Mouse (Mus musculus): Measurements from ENCODE around the gene Pigo. TPM values are rescaled to one million over a fixed set of nuclear protein-coding genes. Genes with fewer than 3 reads are reported as not detected.

The Pigo gene
- polyA plus RNA-seq, 1 experiment, result 22.3 TPM

DNA sequence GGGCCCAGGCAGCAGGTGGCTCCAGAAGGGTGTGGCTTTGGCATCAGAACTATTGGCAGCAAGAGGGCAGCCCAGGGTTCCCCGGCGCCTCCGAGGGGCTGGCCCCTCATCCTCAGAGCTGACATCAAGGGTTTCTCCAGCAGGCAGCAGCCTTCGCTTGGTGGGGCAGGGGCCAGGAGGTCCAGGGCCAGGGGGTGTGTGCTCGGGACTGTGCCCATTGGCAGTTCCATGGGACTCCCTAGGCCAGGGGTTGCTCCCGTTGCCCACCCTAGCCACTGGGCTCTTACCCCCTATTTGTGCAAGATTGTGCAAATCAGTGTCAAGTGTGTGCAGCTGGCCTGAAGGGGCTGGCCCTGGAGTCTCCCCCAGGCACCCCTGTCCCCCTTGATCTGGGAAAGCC is 10.2 kb upstream of the Pigo start:
- no peak overlapping the region for H3K27ac ChIP-seq (ENCODE audit: insufficient read depth, low read length)
- H3K4me3 ChIP-seq (ENCODE audit: low read depth, low read length), result no peak overlapping the region
- TF ChIP-seq CTCF (IDR thresholded peaks at IDR 0.05; ENCODE audit: low read depth, low read length) (no peak), EP300 (IDR thresholded peaks at IDR 0.05; ENCODE audit: insufficient read depth, low read depth, low read length) (no peak), POLR2A (IDR thresholded peaks at IDR 0.05; ENCODE audit: insufficient read depth, low read length) (no peak)
- no peaks in the 10 kb centered on the region for H3K36me3 ChIP-seq (ENCODE audit: control insufficient read depth, insufficient read depth, low read length, poor library complexity, severe bottlenecking)
- no peaks in the 10 kb centered on the region for H3K4me1 ChIP-seq (ENCODE audit: control insufficient read depth, insufficient read depth, low read length)
- no peaks in the 10 kb centered on the region for H3K27me3 ChIP-seq (ENCODE audit: control insufficient read depth, insufficient read depth, low read length, poor library complexity, severe bottlenecking)
- no peak overlapping the region for H3K9ac ChIP-seq (ENCODE audit: low read depth, poor library complexity, severe bottlenecking)
- H3K9me3 ChIP-seq (replicated peaks; ENCODE audit: control insufficient read depth, insufficient read depth, low read length, poor library complexity, severe bottlenecking), result no peaks in the 10 kb centered on the region

DNA sequence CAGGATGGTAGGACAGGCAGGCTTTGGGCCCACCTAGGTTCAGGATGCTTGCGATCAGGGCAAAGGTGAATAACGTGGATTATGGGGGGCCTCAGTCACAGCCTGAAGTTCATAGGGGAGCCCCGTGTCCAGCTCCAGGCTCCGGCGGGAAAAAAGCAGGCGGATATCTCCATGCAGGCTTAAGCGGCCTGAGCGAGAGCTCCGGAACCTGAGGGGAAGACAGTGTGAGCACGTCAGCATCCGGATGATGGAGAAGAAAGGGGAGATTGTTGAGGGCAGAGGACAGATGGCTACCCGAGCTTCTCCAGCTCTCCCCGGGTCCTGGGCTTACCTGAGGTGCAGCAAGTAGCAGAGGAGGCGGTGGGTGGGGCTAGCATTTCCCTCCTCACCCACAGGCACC is 7.9 kb upstream of the Pigo start:
- Histone ChIP-seq H3K27me3 (ENCODE audit: control insufficient read depth, insufficient read depth, low read length, poor library complexity, severe bottlenecking) (no peaks in the 10 kb centered on the region), H3K4me3 (ENCODE audit: low read depth, low read length) (no peak overlapping the region), H3K4me1 (ENCODE audit: control insufficient read depth, insufficient read depth, low read length) (peaks cover 2% of the 10 kb centered on the region), H3K9ac (ENCODE audit: low read depth, poor library complexity, severe bottlenecking) (no peak overlapping the region), H3K27ac (ENCODE audit: insufficient read depth, low read length) (no peak overlapping the region), H3K36me3 (ENCODE audit: control insufficient read depth, insufficient read depth, low read length, poor library complexity, severe bottlenecking) (peaks cover 10% of the 10 kb centered on the region), H3K9me3 (replicated peaks; ENCODE audit: control insufficient read depth, insufficient read depth, low read length, poor library complexity, severe bottlenecking) (no peaks in the 10 kb centered on the region)
- TF ChIP-seq CTCF (IDR thresholded peaks at IDR 0.05; ENCODE audit: low read depth, low read length), result no peak
- no peak for TF ChIP-seq POLR2A (IDR thresholded peaks at IDR 0.05; ENCODE audit: insufficient read depth, low read length)
- no peak for TF ChIP-seq EP300 (IDR thresholded peaks at IDR 0.05; ENCODE audit: insufficient read depth, low read depth, low read length)

DNA sequence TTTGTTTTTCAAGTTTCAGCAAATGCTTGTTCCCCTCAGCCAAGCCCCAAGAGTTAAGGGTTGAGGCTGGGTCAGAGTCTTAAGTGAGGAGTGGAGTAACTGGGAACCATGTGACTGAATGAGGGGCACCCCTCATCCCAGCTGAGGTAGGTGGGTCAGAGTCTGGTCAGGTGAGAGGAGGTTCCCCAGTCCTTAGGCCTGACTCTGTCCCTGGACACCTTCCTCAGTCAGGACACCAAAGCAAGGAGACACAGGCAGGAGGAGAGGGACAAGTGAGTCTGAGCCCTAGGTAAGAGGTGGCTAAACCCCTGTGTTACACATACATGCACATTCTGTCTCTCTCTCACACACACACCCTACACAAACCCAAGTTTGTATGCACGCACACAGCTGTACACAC is 6.9 kb upstream of the Pigo start:
- no peak overlapping the region for H3K27ac ChIP-seq (ENCODE audit: insufficient read depth, low read length)
- H3K9ac ChIP-seq (ENCODE audit: low read depth, poor library complexity, severe bottlenecking), result no peak overlapping the region
- peaks cover 2% of the 10 kb centered on the region for H3K4me1 ChIP-seq (ENCODE audit: control insufficient read depth, insufficient read depth, low read length)
- no peaks in the 10 kb centered on the region for H3K27me3 ChIP-seq (ENCODE audit: control insufficient read depth, insufficient read depth, low read length, poor library complexity, severe bottlenecking)
- TF ChIP-seq CTCF (IDR thresholded peaks at IDR 0.05; ENCODE audit: low read depth, low read length), result no peak
- TF ChIP-seq EP300 (IDR thresholded peaks at IDR 0.05; ENCODE audit: insufficient read depth, low read depth, low read length), result no peak
- no peak for TF ChIP-seq POLR2A (IDR thresholded peaks at IDR 0.05; ENCODE audit: insufficient read depth, low read length)
- no peak overlapping the region for H3K4me3 ChIP-seq (ENCODE audit: low read depth, low read length)
- H3K9me3 ChIP-seq (replicated peaks; ENCODE audit: control insufficient read depth, insufficient read depth, low read length, poor library complexity, severe bottlenecking), result no peaks in the 10 kb centered on the region
- H3K36me3 ChIP-seq (ENCODE audit: control insufficient read depth, insufficient read depth, low read length, poor library complexity, severe bottlenecking), result peaks cover 16% of the 10 kb centered on the region

DNA sequence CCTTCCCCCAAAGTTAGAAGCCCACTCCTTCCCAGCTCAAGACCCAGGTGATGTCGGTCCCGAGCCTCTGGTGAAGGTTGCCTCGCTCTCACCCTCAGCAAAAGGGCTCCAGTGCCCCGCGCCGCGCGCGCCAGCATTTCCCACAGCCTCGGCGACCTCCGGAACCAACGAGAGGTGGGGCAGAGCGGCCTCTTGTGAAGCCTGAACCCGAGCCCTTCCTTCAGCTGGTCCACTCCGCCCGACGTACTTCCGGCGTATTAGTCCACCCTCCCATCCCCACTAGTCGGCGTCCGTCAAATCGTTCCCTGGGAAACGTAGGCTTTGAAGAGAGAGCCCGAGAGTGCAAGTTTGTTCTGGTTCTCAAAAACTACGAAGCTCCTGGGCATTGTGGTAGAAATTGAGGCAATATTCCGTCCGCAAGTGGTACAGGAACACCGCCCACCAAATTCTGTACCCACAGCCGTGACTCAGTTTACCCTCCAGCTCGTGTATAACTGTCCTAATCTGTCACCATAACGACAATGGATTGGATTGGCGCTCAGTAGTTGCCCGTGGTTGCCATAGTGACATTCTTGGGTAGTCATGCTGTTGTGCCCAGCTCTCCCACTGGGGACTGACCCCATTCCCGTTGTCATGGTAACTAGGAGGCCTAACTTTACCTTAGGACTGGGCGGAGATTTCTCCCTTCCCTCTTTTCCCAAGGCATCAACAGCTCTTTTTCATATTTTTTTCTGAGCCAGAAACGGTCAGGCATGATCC is 5.8 kb upstream of the Pigo start, which contains the start of gene Stoml2:
Stoml2 (minus strand) TSS at position 474 of the 759 bp plus-strand sequence.
- no peaks in the 10 kb centered on the region for H3K9me3 ChIP-seq (replicated peaks; ENCODE audit: control insufficient read depth, insufficient read depth, low read length, poor library complexity, severe bottlenecking)
- peaks cover 16% of the 10 kb centered on the region for H3K36me3 ChIP-seq (ENCODE audit: control insufficient read depth, insufficient read depth, low read length, poor library complexity, severe bottlenecking)
- H3K27me3 ChIP-seq (ENCODE audit: control insufficient read depth, insufficient read depth, low read length, poor library complexity, severe bottlenecking), result no peaks in the 10 kb centered on the region
- H3K27ac ChIP-seq (ENCODE audit: insufficient read depth, low read length), result no peak within 1 kb of the TSS; the same call in 1 of the 2 replicates
- H3K9ac ChIP-seq (ENCODE audit: low read depth, poor library complexity, severe bottlenecking), result peak within 1 kb of the TSS; percentile 79
- peak; percentile 15 for TF ChIP-seq CTCF (IDR thresholded peaks at IDR 0.05; ENCODE audit: low read depth, low read length)
- TF ChIP-seq POLR2A (IDR thresholded peaks at IDR 0.05; ENCODE audit: insufficient read depth, low read length), result peak; percentile 23
- TF ChIP-seq EP300 (IDR thresholded peaks at IDR 0.05; ENCODE audit: insufficient read depth, low read depth, low read length), result no peak; the same call in 1 of the 2 replicates
- H3K4me1 ChIP-seq (ENCODE audit: control insufficient read depth, insufficient read depth, low read length), result peaks cover 2% of the 10 kb centered on the region
- peak within 1 kb of the TSS; percentile 83 for H3K4me3 ChIP-seq (ENCODE audit: low read depth, low read length)

DNA sequence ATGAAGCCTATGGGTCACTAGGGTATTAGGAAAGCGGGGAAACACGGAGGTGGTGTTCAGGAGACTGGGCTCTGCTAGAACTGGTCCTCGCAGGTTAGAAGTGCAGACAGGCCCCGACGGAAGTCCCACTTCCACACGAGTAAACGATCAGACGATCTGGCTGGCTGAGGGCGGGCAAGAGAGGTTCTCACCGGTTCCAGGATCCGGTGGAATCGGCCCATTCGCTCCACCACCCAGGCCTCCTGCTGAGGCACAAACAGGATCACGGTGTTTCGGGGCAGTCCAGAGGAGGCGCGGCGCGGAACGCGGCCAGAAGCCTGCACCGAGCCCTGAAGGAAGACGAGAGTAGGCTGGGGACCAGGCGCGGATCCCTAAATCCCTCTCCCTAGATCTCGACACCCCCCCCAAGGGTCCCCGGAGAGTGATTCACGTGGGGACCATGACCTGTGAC is 5.2 kb upstream of the Pigo start:
- TF ChIP-seq EP300 (IDR thresholded peaks at IDR 0.05; ENCODE audit: insufficient read depth, low read depth, low read length) (no peak), CTCF (IDR thresholded peaks at IDR 0.05; ENCODE audit: low read depth, low read length) (no peak), POLR2A (IDR thresholded peaks at IDR 0.05; ENCODE audit: insufficient read depth, low read length) (no peak)
- Histone ChIP-seq H3K4me1 (ENCODE audit: control insufficient read depth, insufficient read depth, low read length) (peaks cover 2% of the 10 kb centered on the region), H3K4me3 (ENCODE audit: low read depth, low read length) (peak overlapping the region; percentile 83), H3K36me3 (ENCODE audit: control insufficient read depth, insufficient read depth, low read length, poor library complexity, severe bottlenecking) (peaks cover 16% of the 10 kb centered on the region), H3K27me3 (ENCODE audit: control insufficient read depth, insufficient read depth, low read length, poor library complexity, severe bottlenecking) (no peaks in the 10 kb centered on the region), H3K9me3 (replicated peaks; ENCODE audit: control insufficient read depth, insufficient read depth, low read length, poor library complexity, severe bottlenecking) (no peaks in the 10 kb centered on the region), H3K9ac (ENCODE audit: low read depth, poor library complexity, severe bottlenecking) (peak overlapping the region; percentile 79), H3K27ac (ENCODE audit: insufficient read depth, low read length) (no peak overlapping the region)

DNA sequence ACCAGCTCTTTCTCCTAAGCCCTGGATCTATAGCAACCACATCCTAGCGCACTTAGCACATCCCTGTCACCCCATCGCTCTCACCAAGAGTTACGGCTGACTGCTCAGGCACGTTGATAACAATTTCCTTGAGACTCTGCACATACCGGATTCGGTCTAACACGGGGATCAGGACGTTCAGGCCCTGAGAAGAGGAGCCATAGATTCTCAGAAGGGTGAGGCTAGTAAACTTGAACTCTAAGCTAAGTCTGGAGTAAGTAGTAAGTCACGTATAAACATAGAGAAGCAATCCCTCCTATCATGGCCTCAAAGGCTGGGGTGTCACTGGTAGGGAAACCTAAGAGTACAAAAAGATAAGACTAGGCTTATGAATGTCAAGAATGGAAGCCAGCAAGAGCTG is 4.7 kb upstream of the Pigo start:
- H3K36me3 ChIP-seq (ENCODE audit: control insufficient read depth, insufficient read depth, low read length, poor library complexity, severe bottlenecking), result peaks cover 16% of the 10 kb centered on the region

More for the DNA sequence above, 4.7 kb upstream of the Pigo start:
- H3K9ac ChIP-seq (ENCODE audit: low read depth, poor library complexity, severe bottlenecking), result peak overlapping the region; percentile 79
- H3K4me3 ChIP-seq (ENCODE audit: low read depth, low read length), result peak overlapping the region; percentile 83
- no peak overlapping the region for H3K27ac ChIP-seq (ENCODE audit: insufficient read depth, low read length)
- TF ChIP-seq POLR2A (IDR thresholded peaks at IDR 0.05; ENCODE audit: insufficient read depth, low read length) (no peak), EP300 (IDR thresholded peaks at IDR 0.05; ENCODE audit: insufficient read depth, low read depth, low read length) (no peak), CTCF (IDR thresholded peaks at IDR 0.05; ENCODE audit: low read depth, low read length) (no peak)
- H3K27me3 ChIP-seq (ENCODE audit: control insufficient read depth, insufficient read depth, low read length, poor library complexity, severe bottlenecking), result no peaks in the 10 kb centered on the region
- H3K4me1 ChIP-seq (ENCODE audit: control insufficient read depth, insufficient read depth, low read length), result peaks cover 2% of the 10 kb centered on the region
- H3K9me3 ChIP-seq (replicated peaks; ENCODE audit: control insufficient read depth, insufficient read depth, low read length, poor library complexity, severe bottlenecking), result no peaks in the 10 kb centered on the region
